Mouse (Mus musculus) lung, adult 2 months (tissue): Measurements from ENCODE around the gene Cd47.

Source experiments
- CTCF ChIP-seq: fragments of 200-500 bp; IDR thresholded peaks from 2 replicates; pipeline ENCODE4 v1.5.1; 2011; ENCODE audit warnings: mild to moderate bottlenecking, low read length, control low read depth; ENCODE audit not compliant: insufficient read depth
- POLR2A ChIP-seq: fragments of 200-500 bp; IDR thresholded peaks from 2 replicates; pipeline ENCODE4 v1.6.1; 2011; ENCODE audit warnings: low read depth, mild to moderate bottlenecking, control low read depth, low read length, borderline replicate concordance; ENCODE audit errors: extremely low read depth

- TF ChIP-seq CTCF (no peak), POLR2A (no peak)
Measured at GRCm38 (mm10) chr16:49876291-49877030, 76.1 kb downstream of the Cd47 start.
